Mouse (Mus musculus): ENCODE data around the gene Pced1b.
"Not testable (repeated sequence)": the region's sequence is repeated elsewhere in the genome, so short reads cannot be mapped to it uniquely, and the experiment has no call there.

The Pced1b gene

GRCm38 (mm10) chr15:97246911-97247790, at the start of gene Pced1b, which contains the start of gene Amigo2:
TSS of gene Pced1b (plus strand) at chr15:97247107.
TSS of gene Amigo2 (minus strand) at chr15:97247287.
- DNase-seq = peak; percentile 69

- DNase-seq = no peak
Observed at GRCm38 (mm10) chr15:97204889-97205288, 42.0 kb upstream of the Pced1b start.

GRCm38 (mm10) chr15:97205776-97206175, 41.1 kb upstream of the Pced1b start:
- no peak for DNase-seq

- DNase-seq = no peak
Observed at GRCm38 (mm10) chr15:97206506-97206905, 40.4 kb upstream of the Pced1b start.

- not testable (repeated sequence) for DNase-seq
Observed at GRCm38 (mm10) chr15:97209754-97210153, 37.2 kb upstream of the Pced1b start.

GRCm38 (mm10) chr15:97212501-97213477, 34.1 kb upstream of the Pced1b start:
- no peak for DNase-seq

GRCm38 (mm10) chr15:97216843-97217242, 30.1 kb upstream of the Pced1b start:
- DNase-seq = no peak

- no peak for DNase-seq
Observed at GRCm38 (mm10) chr15:97223431-97223830, 23.5 kb upstream of the Pced1b start.

- no peak for DNase-seq
Observed at GRCm38 (mm10) chr15:97224003-97224402, 22.9 kb upstream of the Pced1b start.

- no peak for DNase-seq
Observed at GRCm38 (mm10) chr15:97229494-97230077, 17.3 kb upstream of the Pced1b start.

GRCm38 (mm10) chr15:97234076-97234475, 12.8 kb upstream of the Pced1b start:
- no peak for DNase-seq

- DNase-seq = peak; percentile 65
Observed at GRCm38 (mm10) chr15:97235183-97235582, 11.7 kb upstream of the Pced1b start.

GRCm38 (mm10) chr15:97236943-97237342, 10.0 kb upstream of the Pced1b start:
- peak; percentile 15 for DNase-seq

- DNase-seq = no peak
Observed at GRCm38 (mm10) chr15:97245392-97245791, 1.5 kb upstream of the Pced1b start.

- DNase-seq = no peak
Observed at GRCm38 (mm10) chr15:97246256-97246655, 651 bp upstream of the Pced1b start.

GRCm38 (mm10) chr15:97247791-97248161, 869 bp downstream of the Pced1b start:
- no peak for DNase-seq

- DNase-seq = peak; percentile 43
Observed at GRCm38 (mm10) chr15:97248296-97248695, 1.4 kb downstream of the Pced1b start.

GRCm38 (mm10) chr15:97249322-97249721, 2.4 kb downstream of the Pced1b start:
- no peak for DNase-seq

GRCm38 (mm10) chr15:97252493-97253034, 5.7 kb downstream of the Pced1b start:
- DNase-seq = no peak

GRCm38 (mm10) chr15:97254375-97254774, 7.5 kb downstream of the Pced1b start:
- no peak for DNase-seq

- no peak for DNase-seq
Observed at GRCm38 (mm10) chr15:97255800-97256199, 8.9 kb downstream of the Pced1b start.

GRCm38 (mm10) chr15:97256411-97256810, 9.5 kb downstream of the Pced1b start:
- DNase-seq = no peak
